Mouse (Mus musculus) stomach, embryonic 15.5 days (tissue): ENCODE results near the gene Pcbp4. TPM values are rescaled to one million over a fixed set of nuclear protein-coding genes. Genes with fewer than 3 reads are reported as not detected.

Source experiments
- ATAC-seq: fragments of 200-750 bp; cut with Nextera tagmentation; 2 replicates; pipeline ENCODE4 v1.8.0; 2017; ENCODE audit warnings: low read depth, moderate number of reproducible peaks, moderate TSS enrichment; ENCODE audit not compliant: insufficient read depth, low FRiP score
- H3K27ac ChIP-seq: fragments of 300-500 bp; sonication (generic); 2 replicates; pipeline ENCODE4 v1.5.1; 2015; ENCODE audit warnings: mild to moderate bottlenecking, inconsistent platforms
- H3K27me3 ChIP-seq: fragments of 300-500 bp; sonication (generic); replicated peaks from 2 replicates; pipeline ENCODE4 v1.6.1; 2015; ENCODE audit warnings: inconsistent platforms
- H3K36me3 ChIP-seq: fragments of 300-500 bp; sonication (generic); 2 replicates; pipeline ENCODE4 v1.6.1; 2015; ENCODE audit warnings: inconsistent platforms
- H3K4me1 ChIP-seq: fragments of 300-500 bp; sonication (generic); 2 replicates; pipeline ENCODE4 v1.6.1; 2015; ENCODE audit warnings: inconsistent platforms
- H3K4me2 ChIP-seq: fragments of 300-500 bp; sonication (generic); 2 replicates; pipeline ENCODE4 v1.6.1; 2015; ENCODE audit warnings: mild to moderate bottlenecking, inconsistent platforms
- H3K4me3 ChIP-seq: fragments of 300-500 bp; sonication (generic); replicated peaks from 2 replicates; pipeline ENCODE4 v1.5.1; 2015; ENCODE audit warnings: inconsistent platforms
- H3K9ac ChIP-seq: fragments of 300-500 bp; sonication (generic); 2 replicates; pipeline ENCODE4 v1.6.1; 2015; ENCODE audit warnings: inconsistent platforms
- H3K9me3 ChIP-seq: fragments of 300-500 bp; sonication (generic); 2 replicates; pipeline ENCODE4 v1.6.1; 2016; ENCODE audit warnings: inconsistent platforms
- WGBS: fragments of 180-500 bp; shearing (Covaris S2); methylation state at CpG from one replicate; pipeline ENCODE4 v1.1.7; 2015; 5-methylcytosine and 5-hydroxymethylcytosine counted together
- polyA plus RNA-seq: library from polyadenylated mRNA; unstranded; fragments of >200 nt; fragmentation: Nextera tagmentation; extraction: Ambion mirVana; gene quantifications from 2 replicates; pipeline ENCODE4 v1.2.1, GENCODE M21; 2015

Pcbp4 gene
- polyA plus RNA-seq, 1 experiment from 2014 or later, result 58.9 TPM

DNA sequence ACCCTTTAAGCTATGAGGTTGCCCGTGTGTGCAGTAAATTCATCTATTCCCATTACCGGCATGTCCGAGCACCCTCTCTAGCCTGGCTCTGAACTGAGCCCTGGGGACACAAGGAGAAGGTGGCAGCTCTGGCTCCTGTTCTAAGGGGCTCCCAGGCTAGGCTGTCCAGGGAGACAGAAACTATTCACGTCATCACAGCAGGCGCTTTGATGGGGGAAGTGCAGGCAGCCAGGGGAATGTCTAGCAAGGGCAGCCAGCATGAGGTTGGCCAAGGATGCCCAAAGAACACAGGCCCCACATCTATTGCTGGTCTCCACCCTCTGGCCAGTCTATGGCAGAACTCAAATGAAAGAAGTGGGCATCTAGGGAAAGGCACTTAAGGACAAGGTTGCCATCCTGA is 4.8 kb downstream of the Pcbp4 start:
- 81% methylated on average over 5 of the region's 5 CpGs for WGBS
- Histone ChIP-seq H3K4me2 (no peak overlapping the region), H3K36me3 (peaks cover 4% of the 10 kb centered on the region; the same call in 1 of the 2 replicates), H3K27me3 (no peaks in the 10 kb centered on the region), H3K9ac (no peak overlapping the region), H3K4me3 (no peak overlapping the region), H3K4me1 (peaks cover 42% of the 10 kb centered on the region), H3K9me3 (no peaks in the 10 kb centered on the region), H3K27ac (no peak overlapping the region)
- ATAC-seq, result no peak

DNA sequence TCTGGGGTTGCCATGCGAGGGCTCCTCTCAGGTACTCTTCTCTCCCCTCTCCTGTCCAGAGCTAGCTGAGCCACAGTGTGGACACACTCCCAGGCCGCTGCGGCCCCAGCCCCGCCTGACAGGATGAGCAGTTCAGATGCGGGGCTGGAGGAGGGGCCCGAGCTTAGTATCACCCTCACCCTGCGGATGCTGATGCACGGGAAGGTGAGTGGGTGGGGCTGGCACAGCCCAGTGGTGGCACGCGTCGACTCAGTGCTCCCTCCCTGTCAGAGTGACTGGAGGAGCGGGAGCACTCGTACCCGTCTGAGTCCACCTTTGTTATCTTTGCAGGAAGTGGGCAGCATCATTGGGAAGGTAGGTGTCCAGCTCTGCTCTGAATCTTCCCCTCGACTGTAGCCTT is 6.9 kb downstream of the Pcbp4 start:
- H3K27ac ChIP-seq, result no peak overlapping the region

DNA sequence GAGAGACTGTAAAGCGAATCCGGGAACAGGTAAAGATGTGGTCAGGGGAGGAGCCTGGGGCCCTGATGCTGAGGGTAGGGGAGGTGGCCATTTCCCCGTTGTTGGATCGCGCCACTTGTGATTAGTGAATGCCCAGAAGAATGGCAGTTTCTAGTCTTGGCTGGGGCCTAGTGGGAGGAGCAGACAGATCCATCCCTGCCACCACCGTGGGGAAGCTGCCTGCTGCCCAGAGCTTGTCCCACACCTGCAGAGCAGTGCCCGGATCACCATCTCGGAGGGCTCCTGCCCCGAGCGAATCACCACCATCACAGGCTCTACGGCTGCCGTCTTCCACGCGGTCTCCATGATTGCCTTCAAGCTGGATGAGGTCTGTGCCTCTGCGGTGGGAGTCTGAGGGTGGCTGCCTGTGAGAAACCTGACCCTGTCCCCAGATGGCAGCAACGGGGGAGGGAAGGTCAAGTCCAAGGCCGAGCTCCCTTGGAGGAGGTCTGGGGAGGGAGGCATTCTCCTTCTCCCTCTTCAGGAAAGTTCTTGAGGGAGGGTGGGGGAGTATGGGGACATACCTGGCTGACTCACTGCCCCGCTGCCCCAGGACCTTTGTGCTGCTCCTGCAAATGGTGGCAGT is 7.4 kb downstream of the Pcbp4 start:
- no peak for ATAC-seq
- H3K4me1 ChIP-seq, result peaks cover 31% of the 10 kb centered on the region
- H3K27ac ChIP-seq, result no peak overlapping the region
- no peak overlapping the region for H3K9ac ChIP-seq
- peaks cover 9% of the 10 kb centered on the region for H3K36me3 ChIP-seq
- peaks cover 6% of the 10 kb centered on the region; the same call in 1 of the 2 replicates for H3K27me3 ChIP-seq
- WGBS, result 75% methylated on average over 18 of the region's 18 CpGs
- H3K9me3 ChIP-seq, result no peaks in the 10 kb centered on the region
- no peak overlapping the region for H3K4me2 ChIP-seq
- no peak overlapping the region for H3K4me3 ChIP-seq

More for the DNA sequence above, 6.9 kb downstream of the Pcbp4 start:
- H3K4me2 ChIP-seq, result no peak overlapping the region
- no peak overlapping the region for H3K9ac ChIP-seq
- no peak for ATAC-seq
- no peak overlapping the region for H3K4me3 ChIP-seq
- WGBS, result 71% methylated on average over 15 of the region's 15 CpGs
- peaks cover 34% of the 10 kb centered on the region for H3K4me1 ChIP-seq
- H3K27me3 ChIP-seq, result peaks cover 5% of the 10 kb centered on the region; the same call in 1 of the 2 replicates
- H3K36me3 ChIP-seq, result peaks cover 9% of the 10 kb centered on the region
- no peaks in the 10 kb centered on the region for H3K9me3 ChIP-seq

DNA sequence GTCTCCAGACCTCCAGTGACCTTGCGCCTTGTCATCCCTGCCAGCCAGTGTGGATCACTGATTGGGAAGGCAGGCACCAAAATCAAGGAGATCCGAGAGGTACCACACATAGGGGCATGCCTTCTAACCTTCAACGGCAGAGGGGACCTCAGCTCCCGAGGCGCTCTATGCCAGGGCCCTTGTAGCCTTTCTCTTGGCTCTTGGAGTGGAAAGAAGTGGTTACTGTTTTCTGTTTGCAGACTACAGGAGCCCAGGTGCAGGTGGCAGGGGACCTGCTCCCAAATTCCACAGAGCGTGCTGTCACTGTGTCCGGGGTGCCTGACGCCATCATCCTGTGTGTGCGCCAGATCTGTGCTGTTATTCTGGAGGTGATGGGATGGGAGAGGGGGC is 7.9 kb downstream of the Pcbp4 start:
- 93% methylated on average over 9 of the region's 9 CpGs for WGBS

DNA sequence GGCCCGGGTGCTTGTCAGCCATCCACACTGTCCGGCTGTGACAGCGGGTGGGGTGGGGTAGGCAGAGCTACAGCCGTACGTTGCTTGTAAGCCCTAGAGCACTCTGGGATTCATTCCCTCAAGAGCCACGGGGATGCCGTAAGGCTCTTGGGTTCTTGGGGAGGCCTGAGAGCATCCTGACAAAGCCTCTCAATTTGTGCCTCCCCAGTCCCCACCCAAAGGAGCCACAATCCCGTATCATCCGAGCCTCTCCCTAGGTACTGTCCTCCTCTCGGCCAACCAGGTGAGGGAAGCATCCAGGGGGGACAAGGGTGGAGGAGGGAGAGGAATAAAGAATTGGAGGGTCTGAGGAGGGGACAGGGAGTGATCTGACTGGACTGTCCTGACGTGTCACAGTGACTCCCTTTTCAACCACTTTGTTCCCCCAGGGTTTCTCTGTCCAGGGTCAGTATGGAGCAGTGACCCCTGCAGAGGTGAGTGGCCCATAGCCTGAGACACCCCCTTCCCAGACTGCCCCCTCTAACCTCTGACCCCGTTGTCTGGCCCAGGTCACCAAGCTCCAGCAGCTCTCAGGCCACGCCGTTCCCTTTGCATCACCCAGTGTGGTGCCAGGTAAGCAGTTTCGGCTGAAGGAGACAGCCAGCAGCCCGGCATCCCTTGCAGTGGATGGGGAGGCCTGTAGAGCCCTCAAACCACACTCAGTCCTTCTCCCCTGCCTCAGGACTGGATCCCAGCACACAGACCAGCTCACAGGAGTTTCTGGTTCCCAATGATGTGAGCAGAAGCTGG is 8.7 kb downstream of the Pcbp4 start:
- Histone ChIP-seq H3K4me2 (no peak overlapping the region), H3K4me1 (peaks cover 19% of the 10 kb centered on the region), H3K4me3 (no peak overlapping the region), H3K9me3 (no peaks in the 10 kb centered on the region), H3K9ac (no peak overlapping the region), H3K36me3 (peaks cover 9% of the 10 kb centered on the region), H3K27me3 (peaks cover 11% of the 10 kb centered on the region; the same call in 1 of the 2 replicates), H3K27ac (no peak overlapping the region)
- 86% methylated on average over 16 of the region's 16 CpGs for WGBS
- ATAC-seq, result no peak

More for the DNA sequence above, 7.9 kb downstream of the Pcbp4 start:
- Histone ChIP-seq H3K27ac (no peak overlapping the region), H3K4me2 (no peak overlapping the region), H3K4me1 (peaks cover 27% of the 10 kb centered on the region), H3K9me3 (no peaks in the 10 kb centered on the region), H3K4me3 (no peak overlapping the region), H3K9ac (no peak overlapping the region), H3K36me3 (peaks cover 9% of the 10 kb centered on the region), H3K27me3 (peaks cover 11% of the 10 kb centered on the region; the same call in 1 of the 2 replicates)
- no peak for ATAC-seq

DNA sequence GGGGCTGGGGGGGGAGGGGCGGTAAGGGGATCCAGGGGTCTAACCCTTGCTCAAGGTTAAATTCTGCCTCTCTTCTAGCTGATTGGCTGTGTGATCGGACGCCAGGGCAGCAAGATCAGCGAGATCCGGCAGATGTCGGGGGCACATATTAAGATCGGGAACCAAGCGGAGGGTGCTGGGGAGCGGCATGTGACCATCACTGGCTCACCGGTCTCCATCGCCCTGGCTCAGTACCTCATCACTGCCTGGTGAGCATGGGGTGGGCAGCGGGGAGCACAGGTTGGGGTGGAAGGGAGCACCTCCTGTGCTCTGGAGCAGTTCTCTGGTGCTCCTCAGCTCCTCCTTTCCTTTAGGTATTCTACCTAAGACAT is 9.3 kb downstream of the Pcbp4 start:
- H3K9me3 ChIP-seq, result no peaks in the 10 kb centered on the region
- peaks cover 13% of the 10 kb centered on the region for H3K4me1 ChIP-seq
- H3K27me3 ChIP-seq, result peaks cover 11% of the 10 kb centered on the region; the same call in 1 of the 2 replicates
- H3K4me3 ChIP-seq, result no peak overlapping the region
- ATAC-seq, result no peak
- H3K36me3 ChIP-seq, result peaks cover 9% of the 10 kb centered on the region
- 95% methylated on average over 12 of the region's 12 CpGs for WGBS
- H3K9ac ChIP-seq, result no peak overlapping the region
- no peak overlapping the region for H3K27ac ChIP-seq
- no peak overlapping the region for H3K4me2 ChIP-seq

DNA sequence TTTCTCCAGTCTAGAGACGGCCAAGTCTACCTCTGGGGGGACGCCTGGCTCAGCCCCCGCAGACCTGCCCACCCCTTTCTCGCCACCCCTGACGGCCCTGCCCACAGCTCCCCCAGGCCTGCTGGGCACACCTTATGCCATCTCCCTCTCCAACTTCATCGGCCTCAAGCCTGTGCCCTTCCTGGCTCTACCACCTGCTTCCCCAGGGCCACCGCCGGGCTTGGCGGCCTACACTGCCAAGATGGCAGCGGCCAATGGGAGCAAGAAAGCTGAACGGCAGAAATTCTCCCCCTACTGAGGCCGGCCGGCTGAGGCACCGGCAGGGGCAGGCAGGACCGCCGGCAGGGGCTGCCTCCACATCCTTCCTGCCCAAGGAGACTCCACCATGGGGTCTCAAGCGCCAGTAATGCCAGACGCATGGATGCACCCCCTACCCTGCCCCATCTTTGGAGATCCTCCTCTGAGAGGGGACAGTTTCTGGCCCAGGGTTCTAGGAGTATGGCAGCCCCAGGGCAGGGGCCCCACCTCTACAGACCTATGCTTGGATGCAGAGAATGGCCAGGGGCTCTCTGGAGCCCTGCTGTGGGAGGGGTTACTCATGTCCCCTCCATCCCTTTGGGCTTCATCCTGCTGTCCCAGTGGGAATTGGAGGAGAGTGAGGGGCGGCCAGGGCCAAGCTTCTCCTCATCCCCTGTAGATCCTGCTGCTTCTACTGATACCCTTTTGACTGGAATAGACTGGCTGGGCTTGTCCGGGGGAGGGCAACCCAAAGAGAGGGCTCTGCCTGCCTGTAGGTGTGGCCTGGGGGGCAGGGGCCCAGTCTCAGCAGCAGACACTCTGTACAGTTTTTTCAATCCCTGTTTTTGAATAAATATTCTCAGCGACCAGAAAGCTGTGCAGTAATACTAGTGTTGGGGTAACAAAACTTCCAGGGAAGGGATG is 10.3 kb downstream of the Pcbp4 start:
- Histone ChIP-seq H3K27me3 (peaks cover 11% of the 10 kb centered on the region; the same call in 1 of the 2 replicates), H3K4me1 (peaks cover 9% of the 10 kb centered on the region), H3K4me2 (no peak overlapping the region), H3K27ac (no peak overlapping the region), H3K4me3 (no peak overlapping the region), H3K9ac (no peak overlapping the region), H3K36me3 (peaks cover 9% of the 10 kb centered on the region), H3K9me3 (no peaks in the 10 kb centered on the region)
- 86% methylated on average over 21 of the region's 21 CpGs for WGBS
- no peak for ATAC-seq

DNA sequence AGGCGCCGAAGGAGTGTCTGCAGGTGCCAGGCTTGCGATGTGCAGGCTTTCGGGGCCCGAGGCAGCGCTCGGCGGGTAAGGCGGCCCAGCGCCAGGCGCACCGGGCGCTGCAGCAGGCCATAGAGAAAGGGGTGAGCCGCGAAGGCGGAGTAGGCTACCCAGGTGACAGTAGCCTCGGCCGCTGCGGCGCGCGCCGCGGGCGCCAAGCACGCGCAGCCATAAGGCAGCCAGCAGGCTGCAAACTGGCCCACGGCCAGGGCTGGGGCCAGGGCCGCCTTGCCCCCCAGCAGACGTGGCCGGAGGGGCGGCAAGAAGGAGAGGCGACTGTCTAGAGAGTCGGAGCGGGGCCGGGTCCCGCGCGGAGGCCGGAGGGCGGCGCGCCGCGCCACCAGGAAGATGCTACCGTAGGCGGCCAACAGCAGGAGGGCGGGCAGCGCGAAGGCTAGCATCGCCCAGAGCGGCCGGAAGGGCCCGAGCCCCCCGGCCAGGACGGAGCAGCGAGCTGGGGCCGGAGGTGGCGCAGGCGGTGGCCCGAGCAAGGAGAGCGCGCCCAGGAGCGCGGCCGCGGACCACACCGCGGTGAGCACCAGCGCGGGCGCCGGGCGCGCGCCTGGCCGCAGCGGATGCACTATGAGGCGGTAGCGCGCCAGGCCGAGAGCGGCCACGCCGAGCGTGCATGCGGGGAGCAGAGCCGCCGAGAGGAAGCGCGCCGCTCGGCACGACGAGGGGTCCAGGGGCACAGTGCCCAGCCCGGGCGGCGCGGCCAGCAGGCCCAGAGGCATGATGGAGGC is 11.9 kb downstream of the Pcbp4 start:
- peak; percentile 67 for ATAC-seq
- peak overlapping the region; percentile 99 for H3K4me2 ChIP-seq
- H3K4me1 ChIP-seq, result peaks cover 9% of the 10 kb centered on the region
- H3K27ac ChIP-seq, result no peak overlapping the region
- H3K9me3 ChIP-seq, result no peaks in the 10 kb centered on the region
- H3K36me3 ChIP-seq, result peaks cover 9% of the 10 kb centered on the region
- peak overlapping the region; percentile 61 for H3K4me3 ChIP-seq
- WGBS, result 3% methylated on average over 94 of the region's 99 CpGs
- H3K9ac ChIP-seq, result peak overlapping the region; percentile 52
- H3K27me3 ChIP-seq, result peaks cover 11% of the 10 kb centered on the region; the same call in 1 of the 2 replicates

DNA sequence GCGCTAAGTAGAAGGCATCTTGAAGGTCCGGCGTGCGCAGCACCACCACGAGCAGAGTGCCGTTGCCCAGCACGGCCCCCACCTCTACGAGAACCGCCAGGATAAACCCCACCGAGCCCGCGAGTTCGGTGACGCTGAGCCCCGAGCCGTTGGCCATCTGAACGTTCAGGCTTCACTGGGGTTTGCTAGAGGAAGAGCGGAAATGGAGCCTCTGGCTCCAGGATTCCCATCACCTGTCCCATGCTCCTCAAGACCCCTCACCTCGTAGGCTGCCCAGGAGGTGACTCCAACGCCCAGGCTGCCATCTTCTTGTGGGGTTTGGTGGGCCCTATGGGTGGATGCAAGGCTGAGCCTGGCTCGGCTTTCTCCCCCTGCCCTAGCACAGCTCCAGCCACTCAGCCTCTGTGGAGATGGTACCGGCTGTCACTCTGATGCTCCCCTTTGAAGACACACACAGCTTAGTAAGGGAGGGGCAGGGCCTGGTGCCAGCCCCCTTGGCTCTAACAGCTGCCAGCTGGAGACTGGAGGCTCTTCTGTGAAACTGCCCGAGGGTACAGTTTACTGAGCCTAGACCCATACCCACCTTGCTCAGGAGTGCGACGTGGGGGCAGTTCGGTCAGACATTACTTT is 12.6 kb downstream of the Pcbp4 start, which contains the start of gene Gpr62:
TSS of gene Gpr62 (minus strand) at position 368 of the 630 bp plus-strand sequence.
- Histone ChIP-seq H3K27ac (no peak within 1 kb of the TSS), H3K9ac (peak within 1 kb of the TSS; percentile 52), H3K4me2 (peak within 1 kb of the TSS; percentile 99), H3K27me3 (peaks cover 11% of the 10 kb centered on the region; the same call in 1 of the 2 replicates), H3K4me1 (peaks cover 9% of the 10 kb centered on the region), H3K9me3 (no peaks in the 10 kb centered on the region), H3K4me3 (peak within 1 kb of the TSS; percentile 61), H3K36me3 (peaks cover 9% of the 10 kb centered on the region)
- 31% methylated on average over 26 of the region's 26 CpGs for WGBS
- no peak for ATAC-seq

DNA sequence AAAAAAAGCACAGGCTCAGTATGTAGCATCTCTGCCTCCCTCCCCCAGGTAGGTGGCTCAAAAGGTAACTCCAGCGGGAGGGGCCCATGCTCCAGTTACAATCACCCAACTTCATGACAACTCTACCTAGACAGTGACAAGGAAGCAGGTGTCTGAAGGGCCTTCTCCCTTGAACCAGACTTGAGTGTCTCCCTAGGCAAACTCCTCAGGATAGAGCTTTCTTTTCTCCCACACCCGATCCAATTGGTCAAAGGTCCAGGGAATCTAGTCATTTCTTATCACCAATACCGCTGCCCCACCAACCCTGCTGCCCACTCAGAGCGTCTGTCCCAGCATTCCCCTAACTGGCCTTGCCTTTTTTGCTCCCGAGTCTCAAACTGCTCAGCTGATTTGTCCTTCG is 13.6 kb downstream of the Pcbp4 start:
- Histone ChIP-seq H3K4me3 (no peak overlapping the region), H3K36me3 (peaks cover 9% of the 10 kb centered on the region), H3K4me1 (peaks cover 13% of the 10 kb centered on the region), H3K27ac (no peak overlapping the region), H3K9ac (no peak overlapping the region), H3K4me2 (no peak overlapping the region), H3K9me3 (no peaks in the 10 kb centered on the region), H3K27me3 (peaks cover 11% of the 10 kb centered on the region; the same call in 1 of the 2 replicates)
- ATAC-seq, result no peak
- WGBS, result 84% methylated on average over 6 of the region's 6 CpGs
